Mouse (Mus musculus): ENCODE measurements around the gene Vcam1. TPM values are rescaled to one million over a fixed set of nuclear protein-coding genes. Genes with fewer than 3 reads are reported as not detected.

The Vcam1 gene
- total RNA-seq, 2 experiments from 2014 or later, result 26.4 to 33.8 TPM

DNA sequence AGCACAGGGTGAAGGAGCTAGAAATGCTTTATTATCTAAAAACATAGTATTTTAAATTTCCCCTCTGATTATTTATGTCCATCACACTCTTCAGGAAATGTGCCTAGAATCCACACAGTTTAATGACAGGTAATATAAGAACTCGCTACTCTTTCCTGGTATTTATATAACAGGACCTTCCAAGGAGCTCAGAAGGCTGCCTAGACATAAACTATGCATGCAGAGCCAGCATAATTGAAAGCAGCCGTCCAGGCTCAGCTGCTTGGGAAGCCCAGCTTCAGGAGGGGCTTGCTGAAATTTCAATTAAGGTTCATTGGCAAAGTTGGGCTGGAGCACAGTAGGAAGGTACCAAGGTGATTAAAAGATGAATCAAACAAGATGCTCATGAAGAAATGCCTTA, 2.2 kb downstream of the Vcam1 start:
- DNase-seq, result no peak

DNA sequence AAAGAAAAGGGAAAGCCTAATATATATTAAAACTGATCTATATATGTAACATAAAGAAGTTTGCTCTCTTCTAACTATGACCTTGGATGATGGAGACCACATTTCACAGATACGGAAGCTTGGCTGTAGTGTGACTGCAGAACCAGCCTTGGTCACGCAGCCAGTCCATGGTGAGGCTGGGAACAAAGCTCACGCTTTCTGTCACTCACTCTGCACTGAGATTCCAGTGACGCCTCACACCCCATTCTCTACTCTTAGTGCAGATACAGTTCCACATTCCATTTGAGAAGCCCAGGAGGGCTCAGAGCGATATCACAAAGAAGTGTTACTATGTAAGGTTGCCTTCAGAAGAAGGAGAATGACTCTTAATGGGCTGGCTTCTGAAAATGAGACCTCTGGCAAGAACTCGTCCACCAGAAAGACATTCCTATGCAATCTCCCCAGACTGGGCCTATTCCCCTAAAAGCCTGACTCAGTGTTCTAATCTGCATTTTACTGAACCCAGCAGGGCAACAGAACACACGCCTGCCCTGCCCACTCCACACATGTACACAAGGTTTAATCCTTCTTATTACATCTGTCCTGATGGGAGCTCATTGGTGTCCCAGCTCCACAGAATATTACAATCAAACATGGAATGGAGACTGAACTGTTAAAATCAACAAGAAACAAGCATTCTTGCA, 2.8 kb downstream of the Vcam1 start:
- no peak for DNase-seq

DNA sequence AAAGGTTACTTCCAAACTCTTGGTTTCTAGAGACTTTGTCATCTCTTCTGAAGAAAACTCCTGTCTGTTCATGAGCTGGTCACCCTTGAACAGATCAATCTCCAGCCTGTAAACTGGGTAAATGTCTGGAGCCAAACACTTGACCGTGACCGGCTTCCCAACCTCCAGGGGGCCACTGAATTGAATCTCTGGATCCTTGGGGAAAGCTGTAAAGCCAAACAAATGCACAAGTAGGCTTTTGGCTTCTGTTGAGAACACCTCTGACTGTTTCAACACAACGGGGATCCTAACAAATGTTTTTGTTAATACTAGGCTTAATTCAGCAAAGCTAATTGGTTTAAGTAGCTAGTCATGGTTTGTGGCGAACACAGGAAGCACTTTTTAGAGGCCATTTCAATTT, 3.4 kb downstream of the Vcam1 start:
- DNase-seq, result no peak

DNA sequence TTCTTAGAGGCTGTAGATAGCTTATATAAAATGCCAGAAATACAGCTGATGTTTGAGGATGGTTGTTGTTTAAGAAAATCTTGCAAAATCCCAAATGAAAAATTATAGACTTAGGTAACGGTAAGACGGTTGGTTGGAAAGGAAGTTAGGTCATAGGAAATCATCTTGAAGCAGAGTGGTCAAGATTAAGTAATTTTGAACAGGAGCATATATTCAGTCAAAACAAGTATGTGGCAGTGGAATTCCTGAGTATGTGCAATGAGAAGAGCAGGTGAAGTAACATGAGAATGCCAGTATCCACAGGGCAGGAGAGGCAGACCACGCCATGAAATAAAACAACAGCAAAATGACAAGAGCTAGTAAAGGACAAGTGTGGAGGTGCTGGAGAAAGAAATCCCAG, 5.7 kb downstream of the Vcam1 start:
- DNase-seq, result no peak

DNA sequence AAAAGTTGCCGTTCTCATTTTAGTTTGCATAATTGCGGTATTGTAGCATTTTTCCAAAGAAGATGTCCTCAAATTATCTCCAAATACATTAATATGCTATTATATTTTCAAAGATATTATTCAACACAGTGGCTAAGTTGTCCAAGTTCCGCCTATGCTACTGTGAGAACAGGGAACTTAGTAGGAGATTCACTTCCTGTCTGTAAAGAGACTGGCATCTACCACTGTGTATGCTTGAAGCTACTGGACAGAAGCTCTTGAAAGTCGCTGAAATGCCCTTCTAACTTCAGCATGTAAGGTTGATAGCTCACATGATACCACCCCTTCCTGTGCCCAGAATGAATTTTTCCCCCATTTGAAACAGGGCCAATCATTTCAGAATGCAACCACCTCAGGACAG, 6.8 kb downstream of the Vcam1 start:
- no peak for DNase-seq

DNA sequence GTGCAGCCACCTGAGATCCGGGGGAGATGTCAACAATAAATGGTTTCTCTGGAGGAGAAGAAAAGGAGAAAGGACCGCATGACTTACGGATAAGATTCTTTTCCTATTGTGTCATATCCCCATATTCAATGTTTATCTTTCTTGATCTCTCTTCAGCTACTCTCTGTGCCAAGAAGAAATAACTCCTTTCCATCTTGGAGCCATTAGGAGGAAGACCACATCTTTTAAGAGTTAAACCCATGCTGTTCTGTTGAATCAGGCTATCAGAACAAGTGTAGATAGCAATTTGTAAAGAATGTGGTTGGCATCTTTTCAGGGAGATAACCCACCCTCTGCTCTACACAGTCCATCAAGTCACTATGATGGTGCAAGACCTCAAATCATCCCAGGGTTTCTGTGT, 8.5 kb downstream of the Vcam1 start:
- DNase-seq, result no peak

DNA sequence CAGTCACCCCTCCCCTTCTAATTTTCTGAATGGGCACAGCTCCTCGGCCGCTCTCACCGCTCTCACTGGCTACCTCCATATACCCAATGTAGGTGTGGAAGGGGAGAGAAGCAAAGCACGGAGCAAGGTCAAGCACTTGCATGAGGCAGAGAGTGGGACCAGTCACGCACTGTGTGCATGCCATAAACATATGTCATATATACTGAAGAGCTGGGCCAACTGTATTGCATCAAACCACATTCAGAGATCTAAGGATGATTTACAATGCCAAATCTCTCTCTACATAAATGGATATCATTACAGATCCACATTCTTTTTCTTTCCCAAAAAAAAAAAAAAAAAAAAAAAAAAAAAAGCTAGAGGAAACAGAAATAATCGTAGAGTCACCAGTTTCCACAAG, 9.1 kb downstream of the Vcam1 start:
- no peak for DNase-seq

DNA sequence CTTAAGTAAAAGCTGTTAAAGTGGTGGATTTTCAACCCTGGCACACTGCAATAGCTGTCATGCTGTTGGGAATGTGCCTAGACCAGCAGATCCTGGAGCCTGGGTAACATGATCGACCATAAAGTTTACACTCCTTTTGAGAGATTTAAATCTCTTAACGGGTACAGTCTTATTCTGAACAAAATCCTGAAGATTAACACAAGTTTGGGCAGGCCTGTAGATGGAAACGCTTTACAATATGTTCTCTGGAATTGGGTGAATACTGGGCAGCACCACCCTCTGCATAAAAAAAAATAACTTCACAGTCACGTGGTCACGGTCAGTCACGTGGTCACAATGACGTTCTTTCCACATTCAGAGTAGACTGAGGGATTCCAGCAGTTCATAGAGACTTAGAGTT, 10.3 kb downstream of the Vcam1 start:
- no peak for DNase-seq

DNA sequence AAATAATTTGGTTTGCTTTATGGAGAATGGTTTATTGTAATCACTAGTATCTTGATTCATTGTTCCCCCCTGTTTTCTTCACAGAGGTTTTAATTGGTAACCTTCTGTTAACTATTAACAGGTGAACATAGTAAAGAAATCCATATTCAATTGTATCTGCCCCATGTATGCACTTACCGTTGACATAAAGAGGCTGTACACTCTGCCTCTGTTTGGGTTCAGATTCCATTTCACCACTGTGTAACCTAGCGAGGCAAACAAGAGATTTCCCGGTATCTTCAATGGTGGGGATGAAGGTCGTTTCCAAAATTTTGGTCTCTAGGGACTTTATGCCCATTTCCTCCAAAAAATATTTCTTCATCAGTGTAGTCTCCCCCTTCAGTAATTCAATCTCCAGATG, 12.4 kb downstream of the Vcam1 start:
- DNase-seq, result no peak

DNA sequence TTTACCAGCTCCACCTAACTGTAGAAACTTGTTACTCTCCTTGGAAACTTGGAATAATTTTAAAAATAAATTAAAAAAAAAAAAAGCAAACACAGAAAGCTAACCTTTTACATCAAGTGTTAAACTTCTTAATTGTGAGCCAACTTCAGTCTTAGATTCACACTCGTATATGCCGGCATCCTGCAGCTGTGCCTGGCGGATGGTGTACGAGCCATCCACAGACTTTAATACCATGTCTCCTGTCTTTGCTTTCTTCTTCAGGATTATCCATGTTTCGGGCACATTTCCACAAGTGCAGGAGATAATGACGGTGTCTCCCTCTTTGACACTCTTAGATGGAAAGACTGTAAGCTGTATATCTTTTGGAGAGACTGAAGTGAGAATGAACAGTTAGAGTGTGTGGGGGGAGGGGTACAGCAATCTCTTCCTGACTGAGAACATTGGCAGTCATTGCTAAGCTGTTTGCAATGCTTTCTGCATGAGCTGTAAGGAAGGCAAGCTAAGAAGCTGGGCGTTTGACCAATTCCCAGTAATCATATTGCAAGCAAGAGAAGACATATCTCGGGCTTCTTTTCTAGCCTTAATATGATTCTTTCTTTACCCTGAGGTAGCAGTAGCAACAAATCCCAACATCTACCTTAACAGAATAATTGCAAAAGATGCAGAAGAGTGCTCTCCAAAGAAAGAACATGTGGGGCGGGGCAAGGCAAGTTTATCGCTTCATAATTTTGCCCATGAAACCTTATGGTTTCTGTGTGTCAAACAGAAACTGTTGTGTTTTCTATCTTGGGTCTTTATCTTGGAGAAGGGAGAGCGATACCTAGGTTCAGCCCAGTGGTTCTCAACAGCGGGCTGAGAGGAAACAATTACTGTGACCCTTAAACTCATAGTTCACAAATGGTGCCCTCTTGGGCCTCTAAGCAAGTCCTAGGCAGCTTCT, 15.0 kb downstream of the Vcam1 start:
- peak; percentile 55 for DNase-seq

DNA sequence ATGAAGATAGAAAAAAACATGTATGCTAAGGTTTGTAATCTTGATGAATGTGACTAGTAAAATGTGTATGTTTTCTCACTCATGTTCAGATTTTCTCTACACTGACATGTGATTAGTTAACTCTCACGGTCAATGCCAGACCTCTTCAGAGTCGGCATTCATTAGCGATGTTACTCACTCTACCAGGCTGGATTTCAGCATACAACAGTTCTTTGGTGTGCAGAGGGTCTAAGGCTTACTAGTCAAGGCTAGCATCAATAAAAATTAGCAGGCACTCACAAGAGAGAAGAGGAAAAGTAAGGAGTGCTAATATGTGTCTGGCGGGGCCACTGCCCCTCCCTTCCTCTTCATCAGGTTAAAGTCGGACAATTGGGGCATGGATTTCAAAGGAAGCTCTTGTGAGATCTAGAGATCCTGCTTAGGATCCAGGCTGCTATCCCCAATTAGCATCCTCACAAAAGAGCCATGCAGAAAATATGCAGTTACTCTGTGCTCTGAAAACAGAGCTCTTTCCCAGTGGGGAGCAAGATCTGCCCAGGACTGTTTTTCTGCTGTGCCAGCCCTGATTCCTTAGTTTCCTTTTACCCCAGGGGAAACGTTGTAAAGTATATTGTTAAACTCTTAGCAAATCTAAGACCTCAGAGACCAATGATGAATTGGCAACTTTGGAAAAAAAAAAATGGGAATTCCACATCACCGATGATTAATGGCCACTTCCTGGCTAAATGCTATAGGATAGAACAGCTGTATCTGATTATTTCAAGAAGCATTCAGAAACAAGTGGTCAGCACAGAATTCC, 15.8 kb downstream of the Vcam1 start:
- DNase-seq, result no peak

DNA sequence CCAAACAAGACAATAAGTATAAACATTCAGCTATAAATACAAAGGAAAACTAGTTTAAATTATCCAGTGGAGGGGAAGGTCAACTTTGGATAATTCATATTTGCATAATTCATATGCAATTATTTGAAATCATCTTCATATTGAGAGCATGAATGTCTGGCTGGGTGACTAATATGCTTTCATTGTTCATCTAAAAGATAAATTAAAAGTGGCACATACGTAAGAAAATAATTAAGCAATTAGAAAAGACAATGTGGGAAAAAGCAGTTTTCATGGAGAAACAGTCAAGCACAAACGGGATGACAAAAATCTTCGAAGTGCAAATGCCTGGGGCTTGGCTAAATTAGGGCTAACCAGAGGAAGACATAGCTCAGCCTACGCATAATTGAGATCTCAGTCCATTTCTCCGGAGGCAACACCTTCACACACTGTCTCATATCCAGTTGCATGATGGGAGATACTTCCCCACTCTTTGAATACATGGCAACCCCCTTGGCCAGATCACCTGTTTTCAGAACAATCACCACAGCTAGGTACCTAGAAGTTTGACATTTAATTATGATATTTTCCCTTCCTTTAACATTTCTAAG, 16.6 kb downstream of the Vcam1 start:
- no peak for DNase-seq

DNA sequence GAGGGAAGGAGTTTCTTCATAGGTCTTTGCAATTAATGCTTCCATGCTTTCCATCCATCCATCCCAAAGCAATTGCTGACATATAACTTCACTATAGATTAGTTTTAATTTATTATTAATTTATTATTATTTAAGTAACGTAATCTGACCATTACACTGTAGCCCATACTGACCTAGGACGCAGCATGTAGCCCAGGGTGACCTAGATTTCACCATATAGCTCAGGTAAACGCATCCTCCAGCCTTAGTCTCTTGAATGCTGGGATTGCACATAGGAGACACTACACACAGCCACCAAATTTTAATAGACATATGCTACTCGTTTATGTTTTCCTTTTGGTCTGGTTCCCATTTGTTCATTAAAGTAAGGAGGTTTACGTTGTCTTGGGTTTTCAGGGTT, 23.8 kb downstream of the Vcam1 start:
- no peak for DNase-seq

DNA sequence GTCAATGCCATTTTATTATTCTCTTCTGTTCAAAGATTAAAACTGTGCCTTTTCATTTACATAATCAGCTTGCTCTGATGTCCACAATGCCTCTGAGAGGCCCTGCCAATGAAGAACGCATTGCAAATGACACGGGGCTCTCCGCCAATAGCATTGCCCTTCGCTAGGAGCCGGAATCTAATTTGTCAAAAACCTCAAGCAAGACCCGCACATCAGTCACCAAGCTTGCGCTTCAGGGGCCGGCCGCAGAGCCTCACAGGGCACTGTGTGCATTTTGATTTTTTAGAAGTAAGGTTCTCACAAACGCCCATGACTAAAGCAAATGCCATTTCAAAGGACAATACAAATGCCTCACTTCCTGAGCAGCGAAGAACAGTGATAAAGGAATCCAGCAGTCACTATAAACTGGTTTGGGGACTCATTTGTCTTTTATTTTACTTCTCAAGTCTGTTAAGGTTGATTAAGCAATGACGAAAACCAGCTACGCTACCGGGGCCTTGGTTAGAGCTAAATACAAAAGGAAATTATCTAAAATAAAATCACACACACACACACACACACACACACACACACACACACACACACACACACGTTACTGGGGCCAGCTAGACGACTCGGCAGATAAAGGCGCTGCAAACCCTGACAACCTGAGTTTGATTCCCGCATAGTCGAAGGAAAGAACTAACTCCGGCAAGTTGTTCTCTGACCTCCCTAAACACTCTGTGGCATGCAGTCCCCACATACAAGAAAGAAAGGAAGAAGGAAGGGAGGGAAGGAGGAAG, 24.4 kb downstream of the Vcam1 start:
- peak; percentile 72 for DNase-seq

DNA sequence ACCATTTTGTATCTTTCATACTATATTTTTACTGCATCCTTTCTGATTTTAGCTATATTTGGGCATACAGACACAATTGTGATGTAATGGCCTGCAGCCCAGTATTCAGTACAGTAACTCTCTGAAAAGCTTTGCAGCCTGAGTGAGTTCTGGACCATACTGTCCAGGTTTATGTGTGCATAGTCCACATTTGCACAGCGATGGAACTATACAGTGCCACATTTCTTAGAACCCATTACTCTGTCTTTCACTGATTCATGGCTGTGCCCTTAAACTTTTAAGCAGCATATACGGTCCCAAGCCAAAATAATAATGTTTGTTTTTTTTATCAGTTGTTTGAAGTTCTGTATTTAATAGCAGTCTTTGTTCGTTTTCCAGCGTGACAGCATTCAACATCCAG, 25.2 kb downstream of the Vcam1 start:
- no peak for DNase-seq

DNA sequence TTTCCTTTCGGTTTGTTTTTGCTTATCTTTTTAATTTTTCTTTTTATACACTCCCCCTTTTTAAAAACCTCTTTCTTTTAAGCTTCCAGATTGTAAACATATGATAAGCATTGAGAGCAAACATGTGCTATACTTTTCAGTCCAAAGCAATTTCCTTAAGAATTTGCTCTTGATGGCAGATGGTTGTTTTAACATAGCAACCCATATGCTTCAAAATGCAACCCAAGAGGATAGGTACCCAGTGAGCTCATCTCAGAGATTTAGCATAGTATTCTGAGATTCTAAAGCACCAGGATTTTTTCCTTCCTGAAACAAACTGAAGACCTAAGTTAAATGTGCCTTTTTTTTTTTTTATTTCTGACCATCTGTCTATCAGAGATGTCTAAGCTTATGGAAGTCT, 28.6 kb downstream of the Vcam1 start:
- no peak for DNase-seq

DNA sequence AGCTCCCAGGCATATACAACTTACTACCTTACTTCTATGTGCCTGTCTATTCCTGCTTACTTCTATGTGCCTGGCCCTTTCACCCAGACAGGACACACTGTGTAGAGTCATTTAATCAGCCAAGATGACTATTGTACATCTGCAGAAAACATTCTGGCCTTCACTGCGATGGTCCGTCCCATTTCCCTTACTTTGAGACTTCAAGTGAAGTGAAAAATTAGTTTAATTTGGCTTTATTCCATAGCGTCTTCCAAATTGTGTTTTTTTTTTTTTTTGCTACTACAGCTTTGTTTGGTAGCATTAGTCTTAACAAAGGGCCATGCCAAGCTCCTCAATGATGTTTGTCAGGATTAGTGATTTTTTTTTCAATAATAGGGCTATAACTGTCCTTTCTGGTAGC, 33.6 kb downstream of the Vcam1 start:
- DNase-seq, result no peak

DNA sequence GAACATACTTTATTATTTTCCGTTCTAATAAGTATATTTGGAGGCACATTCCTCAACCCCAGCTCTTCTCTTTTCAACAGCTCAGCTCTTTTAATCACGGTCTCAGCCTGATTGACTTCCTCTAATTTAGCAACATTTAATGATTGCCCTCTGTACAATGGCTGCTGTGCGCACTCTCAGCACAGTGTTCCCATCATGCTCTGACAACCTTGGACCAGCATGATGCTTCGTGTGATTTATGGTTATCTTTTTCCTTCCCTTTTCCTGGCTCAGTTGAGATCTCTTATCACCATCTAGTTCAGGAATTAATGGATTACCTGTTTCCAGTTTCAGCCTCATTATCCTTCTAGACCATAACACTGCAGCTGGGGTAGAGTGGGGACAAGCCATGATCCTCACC, 34.2 kb downstream of the Vcam1 start:
- DNase-seq, result no peak

DNA sequence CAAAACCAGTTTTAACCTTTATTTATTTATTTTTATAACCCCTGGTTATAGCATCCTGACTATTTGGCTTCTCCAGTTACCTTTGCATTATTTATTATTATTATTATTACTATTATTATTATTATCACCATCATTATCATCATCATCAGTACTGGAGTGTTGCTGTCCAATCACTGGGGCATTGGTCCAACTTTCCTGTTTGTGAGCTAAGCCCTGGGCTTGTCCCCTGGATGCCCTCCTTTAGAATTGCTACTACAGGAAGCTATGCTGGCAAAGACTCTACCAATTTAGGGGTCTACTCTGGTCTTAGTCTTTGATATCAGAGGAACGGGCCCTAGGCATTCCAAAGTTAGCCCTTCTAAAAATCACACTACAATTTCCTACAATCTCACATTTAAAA, 34.6 kb downstream of the Vcam1 start:
- DNase-seq, result no peak

DNA sequence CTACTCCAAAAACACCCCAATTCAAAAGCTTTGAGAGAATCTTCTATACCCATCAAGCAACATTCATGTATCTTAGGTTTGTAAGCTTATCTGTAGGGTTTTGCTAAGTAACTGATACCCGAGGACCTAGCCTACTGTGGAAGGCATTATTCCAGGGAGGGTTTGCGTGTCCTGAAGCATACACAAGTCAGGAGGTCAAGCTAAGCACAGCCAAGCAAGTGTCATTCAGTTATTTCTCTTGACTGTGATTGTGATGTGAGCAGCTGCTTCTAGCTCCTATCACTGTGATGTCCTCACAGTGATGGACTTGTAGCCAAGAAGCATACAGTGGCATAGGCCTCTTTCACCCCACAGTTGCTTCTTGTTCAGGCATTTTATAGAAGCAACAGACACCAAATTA, 35.2 kb downstream of the Vcam1 start:
- no peak for DNase-seq

DNA sequence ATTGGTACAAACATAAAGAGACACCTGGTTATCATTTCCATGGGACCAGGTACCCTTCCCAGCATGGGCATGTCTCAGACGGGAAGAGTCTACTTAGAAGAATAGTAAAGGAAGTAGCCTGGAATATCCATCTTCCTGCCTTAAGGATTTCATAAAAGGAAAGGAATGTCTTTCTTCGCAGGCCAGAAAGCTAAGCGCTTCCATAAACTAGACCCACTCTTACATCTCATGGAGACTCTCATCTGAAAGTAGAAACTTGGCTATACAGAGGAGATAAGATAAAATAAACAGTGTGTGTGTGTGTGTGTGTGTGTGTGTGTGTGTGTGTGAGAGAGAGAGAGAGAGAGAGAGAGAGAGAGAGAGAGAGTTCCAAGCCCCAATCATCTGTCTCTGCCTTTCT, 36.9 kb downstream of the Vcam1 start:
- DNase-seq, result no peak

DNA sequence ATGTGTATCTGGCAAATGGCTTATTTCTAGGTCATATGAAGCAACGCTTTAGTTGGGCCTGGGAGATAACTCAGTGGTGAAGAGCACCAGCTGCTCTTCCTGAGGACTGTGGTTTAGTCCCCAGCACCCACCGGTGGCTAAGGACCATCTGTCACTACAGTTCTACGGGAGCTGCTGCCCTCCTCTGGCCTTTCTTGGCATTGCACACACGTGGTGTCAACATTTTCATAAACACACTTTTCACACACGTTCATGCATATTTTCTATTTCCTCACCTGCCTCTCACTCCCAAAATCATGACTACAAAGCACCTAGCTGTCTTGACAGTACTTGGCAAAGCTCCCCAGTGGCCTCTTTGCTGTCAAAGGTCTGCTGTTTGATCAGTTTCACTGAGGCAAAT, 37.8 kb downstream of the Vcam1 start:
- no peak for DNase-seq
